Mouse (Mus musculus) gastrocnemius, postnatal 25 days (tissue): ENCODE measurements around the gene Ccdc71. TPM values are rescaled to one million over a fixed set of nuclear protein-coding genes. Genes with fewer than 3 reads are reported as not detected.

Source experiments
- DNase-seq: peaks from one replicate; pipeline ENCODE4 v3.0.0; 2022
- total RNA-seq, 2 experiments: library from RNA; stranded (reverse); gene quantifications; 1 replicate in 1 of 2; 2 replicates in 1 of 2; pipeline ENCODE4 v1.2.3; 2021

Gene Ccdc71
- total RNA-seq, 2 experiments from 2014 or later = 16.3 to 17.2 TPM

GRCm38 (mm10) chr9:108456953-108457352, 3.4 kb upstream of the Ccdc71 start:
- no peak for DNase-seq

GRCm38 (mm10) chr9:108459939-108460318, 398 bp upstream of the Ccdc71 start:
- DNase-seq = no peak

GRCm38 (mm10) chr9:108461181-108461631, 879 bp downstream of the Ccdc71 start, which contains the start of gene Klhdc8b:
Klhdc8b (minus strand) TSS chr9:108461581.
- no peak for DNase-seq

GRCm38 (mm10) chr9:108461675-108462074, 1.3 kb downstream of the Ccdc71 start:
- DNase-seq = no peak

GRCm38 (mm10) chr9:108462192-108462591, 1.9 kb downstream of the Ccdc71 start:
- no peak for DNase-seq

- no peak for DNase-seq
Measured at GRCm38 (mm10) chr9:108463713-108464112, 3.4 kb downstream of the Ccdc71 start.

GRCm38 (mm10) chr9:108466219-108466618, 5.9 kb downstream of the Ccdc71 start:
- DNase-seq = no peak

GRCm38 (mm10) chr9:108469430-108469829, 9.1 kb downstream of the Ccdc71 start:
- DNase-seq = no peak

- no peak for DNase-seq
Measured at GRCm38 (mm10) chr9:108469845-108470244, 9.5 kb downstream of the Ccdc71 start.

- no peak for DNase-seq
Measured at GRCm38 (mm10) chr9:108474528-108474927, 14.2 kb downstream of the Ccdc71 start.

- DNase-seq = peak; percentile 85
Measured at GRCm38 (mm10) chr9:108478638-108479156, 18.4 kb downstream of the Ccdc71 start.

GRCm38 (mm10) chr9:108479241-108479640, 18.9 kb downstream of the Ccdc71 start:
- no peak for DNase-seq

GRCm38 (mm10) chr9:108479721-108480351, 19.5 kb downstream of the Ccdc71 start, which contains the start of gene Lamb2:
Lamb2 (plus strand) TSS chr9:108479736.
- no peak for DNase-seq

GRCm38 (mm10) chr9:108480813-108481519, 20.6 kb downstream of the Ccdc71 start:
- no peak for DNase-seq

GRCm38 (mm10) chr9:108481520-108482210, 21.3 kb downstream of the Ccdc71 start:
- no peak for DNase-seq

- DNase-seq = no peak
Measured at GRCm38 (mm10) chr9:108483051-108483790, 22.9 kb downstream of the Ccdc71 start.

- DNase-seq = no peak
Measured at GRCm38 (mm10) chr9:108484021-108484420, 23.7 kb downstream of the Ccdc71 start.

GRCm38 (mm10) chr9:108485301-108485875, 25.1 kb downstream of the Ccdc71 start:
- no peak for DNase-seq

GRCm38 (mm10) chr9:108486973-108487530, 26.7 kb downstream of the Ccdc71 start:
- DNase-seq = no peak

- DNase-seq = no peak
Measured at GRCm38 (mm10) chr9:108488403-108488802, 28.1 kb downstream of the Ccdc71 start.

GRCm38 (mm10) chr9:108489215-108489614, 28.9 kb downstream of the Ccdc71 start:
- no peak for DNase-seq
